Mouse (Mus musculus) ovary, adult 18-20 months (tissue): ENCODE measurements around the gene Pcbp1.
A peak's percentile ranks its signal among the peaks of the same experiment; 100 is the strongest.

ENCODE experiments used
- DNase-seq: peaks from one replicate; pipeline ENCODE4 v3.0.0; 2022; ENCODE audit warnings: low spot score, mixed read lengths

Pcbp1 gene

GRCm38 (mm10) chr6:86523755-86524434 is 2.2 kb downstream of the Pcbp1 start:
- DNase-seq = no peak

- no peak for DNase-seq
Measured at GRCm38 (mm10) chr6:86523242-86523754, 2.8 kb downstream of the Pcbp1 start.

GRCm38 (mm10) chr6:86522001-86522911 is 3.9 kb downstream of the Pcbp1 start:
- DNase-seq = no peak

DNA sequence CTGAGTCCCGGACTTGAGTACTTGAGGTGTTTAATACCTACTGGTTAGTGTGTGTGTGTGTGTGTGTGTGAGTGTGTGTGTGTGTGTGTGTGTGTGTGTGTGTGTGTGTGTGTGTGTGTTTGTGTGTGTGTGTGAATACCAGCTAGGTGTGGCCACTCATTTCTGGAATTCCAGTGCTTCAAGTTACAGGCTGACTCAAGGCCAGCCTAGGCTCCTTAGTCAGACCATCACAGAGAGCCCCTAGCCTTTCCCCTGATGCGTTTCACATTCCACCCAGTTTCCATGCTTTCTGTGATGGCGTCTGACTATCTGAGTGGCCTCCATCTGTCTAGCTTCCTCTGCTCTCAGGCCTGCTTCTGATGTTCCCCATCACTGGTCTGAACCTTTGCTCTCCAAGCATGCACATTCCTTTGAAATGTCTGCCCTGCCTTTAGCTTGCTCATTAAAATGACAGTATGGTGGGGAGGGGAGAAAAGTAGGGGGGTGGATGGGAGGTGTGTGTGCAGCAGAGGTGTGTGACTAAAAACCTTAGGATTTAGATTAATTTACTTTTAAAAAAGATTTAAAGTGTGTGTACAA is 6.3 kb downstream of the Pcbp1 start:
- no peak for DNase-seq

DNA sequence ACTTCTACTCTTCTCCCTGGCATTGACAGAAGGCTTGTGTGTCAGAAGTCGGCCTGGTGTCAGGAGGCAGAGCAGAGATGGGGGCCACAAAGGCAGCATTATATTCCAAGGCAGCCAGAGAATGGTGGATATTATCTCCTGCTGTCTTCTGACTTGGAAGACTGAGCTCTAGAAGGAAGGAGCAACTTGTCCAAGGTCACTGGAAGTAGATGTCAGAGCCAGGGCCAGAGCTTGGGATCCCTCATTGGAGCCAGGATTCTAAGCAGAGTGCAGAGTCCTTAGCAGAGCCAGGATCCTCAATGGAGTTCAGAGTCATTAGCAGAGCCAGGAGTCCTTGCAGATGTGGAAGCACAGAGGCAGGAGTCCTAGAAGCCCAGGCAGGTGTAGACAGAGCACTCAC is 10.1 kb downstream of the Pcbp1 start:
- peak; percentile 75 for DNase-seq

DNA sequence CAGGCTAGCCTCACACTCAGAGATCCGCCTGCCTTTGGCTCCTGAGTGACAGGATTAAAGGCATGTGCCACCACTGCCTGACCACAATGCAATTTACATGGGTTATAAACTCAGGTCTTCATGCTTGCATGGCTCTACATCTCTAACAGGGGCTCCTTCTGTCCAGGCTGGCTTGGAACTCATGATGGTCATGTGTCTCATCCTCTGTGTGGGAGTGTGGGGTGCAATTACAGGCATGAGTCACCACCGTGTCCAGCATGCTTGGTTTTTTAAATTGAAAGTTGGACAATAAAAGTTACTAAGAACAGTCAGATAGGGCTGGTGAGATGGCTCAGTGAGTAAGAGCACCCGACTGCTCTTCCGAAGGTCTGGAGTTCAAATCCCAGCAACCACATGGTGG is 12.8 kb downstream of the Pcbp1 start:
- DNase-seq = no peak

GRCm38 (mm10) chr6:86510979-86511378 is 15.1 kb downstream of the Pcbp1 start:
- no peak for DNase-seq

- DNase-seq = no peak
Measured at GRCm38 (mm10) chr6:86509866-86510200, 16.3 kb downstream of the Pcbp1 start.

DNA sequence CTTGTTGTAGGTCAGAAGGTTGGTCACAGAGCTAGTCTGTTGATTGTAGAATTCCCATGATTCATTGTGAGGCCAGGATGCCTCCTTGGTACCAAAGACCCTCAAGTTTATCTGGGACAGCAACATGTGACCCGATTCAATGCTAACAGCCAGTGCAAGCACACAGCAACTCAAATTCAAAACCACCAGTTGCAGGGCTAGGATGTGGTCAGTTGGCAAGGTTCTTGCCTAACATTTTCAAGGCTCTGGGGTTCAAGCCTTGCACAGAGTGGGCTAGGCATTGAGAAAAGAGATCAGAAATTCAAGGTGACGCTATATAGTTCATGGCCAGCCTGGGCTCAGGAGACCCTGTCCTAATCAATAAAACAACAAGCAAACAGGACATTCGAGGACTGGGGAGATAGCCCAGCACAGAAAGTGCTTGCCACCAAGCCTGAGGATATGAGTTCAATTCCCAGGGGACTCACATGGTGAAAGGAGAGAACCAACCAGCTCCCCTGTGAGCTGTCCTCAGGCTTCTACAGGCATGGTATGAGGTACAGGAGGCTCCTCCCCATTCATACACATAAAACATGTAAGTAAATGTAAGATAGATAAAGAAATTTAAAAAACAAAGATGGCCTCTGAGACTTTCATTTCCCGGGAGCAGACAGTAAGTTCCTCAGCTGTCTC is 16.8 kb downstream of the Pcbp1 start:
- DNase-seq = no peak

GRCm38 (mm10) chr6:86508736-86509135 is 17.4 kb downstream of the Pcbp1 start:
- DNase-seq = no peak

GRCm38 (mm10) chr6:86507116-86507515 is 19.0 kb downstream of the Pcbp1 start:
- DNase-seq = no peak

DNA sequence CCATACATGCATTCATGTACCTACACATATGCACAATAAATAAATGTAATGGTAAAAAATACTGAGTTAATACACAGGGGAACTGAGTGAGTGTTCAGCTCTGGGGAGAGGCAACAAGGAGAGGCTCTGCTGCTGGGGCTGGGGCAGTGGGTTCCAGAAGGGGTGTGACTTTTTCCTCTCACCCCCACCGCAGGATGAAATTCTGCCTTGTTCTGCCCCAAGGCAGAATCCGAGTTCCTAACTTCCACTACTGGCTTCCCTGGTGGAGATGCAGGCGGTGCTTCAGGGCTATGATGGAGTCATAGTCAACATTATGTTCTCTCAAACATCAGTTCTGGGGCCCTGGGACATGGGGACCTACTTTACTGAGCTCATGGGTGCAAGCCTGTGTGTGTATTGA is 19.8 kb downstream of the Pcbp1 start:
- DNase-seq = no peak

GRCm38 (mm10) chr6:86505671-86506070 is 20.4 kb downstream of the Pcbp1 start:
- DNase-seq = no peak

GRCm38 (mm10) chr6:86503513-86503912 is 22.6 kb downstream of the Pcbp1 start:
- no peak for DNase-seq

GRCm38 (mm10) chr6:86499571-86500109 is 26.5 kb downstream of the Pcbp1 start:
- no peak for DNase-seq

DNA sequence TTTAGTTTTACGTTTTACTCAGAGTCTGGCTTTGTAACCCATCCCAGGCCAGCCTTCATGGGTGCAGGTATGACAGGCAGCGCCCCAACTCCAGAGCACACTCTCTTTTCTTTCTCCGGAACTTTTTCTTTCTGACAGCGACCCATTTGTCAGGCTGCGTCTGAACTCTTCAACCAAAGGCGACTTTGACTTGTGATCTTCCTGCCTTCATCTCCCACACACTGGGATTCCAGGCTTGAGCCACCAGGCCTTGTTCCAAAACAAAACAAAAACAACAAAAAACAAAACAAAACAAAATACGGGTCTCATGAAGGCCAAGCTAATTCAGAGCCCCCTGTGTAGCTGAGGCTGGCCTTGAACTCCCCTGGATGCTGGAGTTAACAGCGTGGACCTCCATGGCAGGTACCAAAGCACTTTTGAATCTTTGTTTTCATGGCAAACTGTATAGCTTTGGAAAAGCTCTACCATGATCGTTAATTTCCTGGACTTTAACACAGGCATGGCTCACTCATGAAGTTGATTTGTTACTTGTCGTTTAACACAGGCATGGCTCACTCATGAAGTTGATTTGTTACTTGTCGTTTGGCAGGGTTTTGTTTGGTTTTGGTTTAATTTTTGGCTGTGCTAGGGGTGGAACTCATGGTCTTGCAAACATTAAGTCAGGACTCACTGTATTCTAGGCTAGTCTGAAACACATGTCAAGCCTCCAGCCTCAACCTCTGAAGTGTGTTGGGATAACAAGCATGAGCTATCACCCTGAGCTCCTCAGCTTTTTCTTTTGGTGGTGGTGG is 28.0 kb downstream of the Pcbp1 start:
- no peak for DNase-seq

DNA sequence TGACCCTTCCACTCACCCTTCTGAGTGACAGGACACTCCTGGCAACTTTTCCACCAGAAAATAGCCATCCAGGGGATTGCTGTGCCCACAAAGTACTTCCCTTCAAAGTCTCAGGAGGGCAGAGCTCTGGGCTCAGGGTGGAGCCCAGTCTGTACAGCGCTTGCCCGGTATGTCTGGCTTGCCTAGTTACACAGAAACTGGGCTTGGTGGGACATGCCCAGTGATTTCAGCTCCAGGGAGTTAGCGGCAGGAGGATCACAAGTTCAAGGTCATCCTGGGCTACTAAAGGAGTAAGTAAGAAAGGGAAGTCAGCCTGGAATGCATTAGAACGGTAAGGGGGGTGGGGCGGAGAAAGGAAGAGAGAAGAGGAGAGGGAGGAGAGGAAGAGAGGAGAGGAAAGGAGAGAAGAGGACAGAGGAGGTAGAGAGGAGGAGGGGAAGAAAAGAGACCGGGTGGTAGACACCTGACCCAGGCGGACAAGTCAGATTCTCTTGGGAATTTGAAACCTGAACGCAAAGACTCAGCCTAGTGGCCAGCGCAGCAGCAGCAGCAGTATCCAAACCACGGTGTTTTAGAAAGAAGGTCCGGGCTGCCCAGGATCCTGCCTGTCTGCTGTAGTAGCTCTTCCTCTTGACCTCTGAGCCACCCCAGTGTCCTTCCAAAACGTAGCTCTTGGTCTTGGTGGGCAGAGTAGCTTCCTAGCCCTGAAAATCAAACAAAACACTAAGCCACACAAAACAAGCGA is 28.9 kb downstream of the Pcbp1 start:
- peak; percentile 60 for DNase-seq

- no peak for DNase-seq
Measured at GRCm38 (mm10) chr6:86496585-86496984, 29.5 kb downstream of the Pcbp1 start.

- DNase-seq = no peak
Measured at GRCm38 (mm10) chr6:86496127-86496526, 30.0 kb downstream of the Pcbp1 start.

DNA sequence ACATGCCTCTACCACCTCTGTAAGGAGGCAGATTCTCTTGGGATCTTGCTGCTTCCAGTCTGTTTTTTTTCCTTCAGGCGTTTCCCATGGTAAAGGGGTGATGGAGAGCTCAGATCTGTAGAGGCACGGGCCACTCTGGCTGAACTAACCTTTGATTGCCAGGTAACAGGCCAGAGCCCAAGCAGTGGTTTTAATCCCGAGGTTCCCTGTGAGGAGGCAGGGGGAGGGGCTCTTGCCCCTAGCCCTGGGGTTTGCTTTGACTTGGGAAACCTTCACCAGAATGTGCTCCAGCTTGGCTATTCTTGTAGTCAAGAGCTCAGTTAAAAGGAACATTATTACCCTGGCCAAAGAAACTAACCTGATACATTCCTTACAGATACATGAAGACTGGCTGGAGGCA is 30.5 kb downstream of the Pcbp1 start:
- no peak for DNase-seq

DNA sequence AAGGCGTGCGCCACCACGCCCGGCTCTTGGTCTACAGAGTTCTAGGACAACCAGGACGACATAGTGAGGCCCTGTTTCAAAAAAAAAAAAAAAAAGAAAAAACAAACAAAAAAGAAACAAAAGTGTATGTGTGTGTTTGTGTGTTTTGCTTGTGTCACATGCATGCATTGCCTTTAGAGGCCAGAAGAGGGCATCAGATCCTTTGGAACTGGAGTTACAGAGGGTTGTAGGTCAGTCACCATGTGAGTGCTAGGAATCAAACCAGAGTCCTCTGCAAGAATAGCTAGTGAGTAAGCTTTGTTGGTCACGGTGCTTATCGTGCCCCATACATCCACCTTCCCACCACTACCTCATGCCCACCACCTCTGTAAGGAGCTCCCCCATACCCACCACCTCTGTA is 31.4 kb downstream of the Pcbp1 start:
- no peak for DNase-seq
